Mouse (Mus musculus): Measurements from ENCODE around the gene Krtap1-5.

- no peak for TF ChIP-seq CTCF (IDR thresholded peaks at IDR 0.05; ENCODE audit: control insufficient read depth, insufficient read depth, insufficient read length)
- no peak for TF ChIP-seq MYOG (IDR thresholded peaks at IDR 0.05; ENCODE audit: control insufficient read depth, extremely low read depth, insufficient read length)
- TF ChIP-seq CEBPB (IDR thresholded peaks at IDR 0.05; ENCODE audit: low read depth): no peak
- no peak for TF ChIP-seq USF1 (IDR thresholded peaks at IDR 0.05; ENCODE audit: low read depth)
- no peak for TF ChIP-seq MYOD1 (IDR thresholded peaks at IDR 0.05; ENCODE audit: control insufficient read depth, insufficient read length, low read depth)
Measured at GRCm38 (mm10) chr11:99585096-99585495, 4.3 kb upstream of the Krtap1-5 start.

All from C2C12 (cell line).